Mouse (Mus musculus) megakaryocyte-erythroid progenitor cell, adult 5 weeks (primary cell): ENCODE measurements around the gene Usp12. TPM values are rescaled to one million over a fixed set of nuclear protein-coding genes. Genes with fewer than 3 reads are reported as not detected.

Source experiments
- polyA plus RNA-seq: library from polyadenylated mRNA; stranded (reverse); fragments of >175 nt; gene quantifications from 2 replicates; pipeline ENCODE4 v1.2.3, GENCODE M21; 2012

The Usp12 gene
- 7.9 and 8.3 TPM in 2 replicates for polyA plus RNA-seq

DNA sequence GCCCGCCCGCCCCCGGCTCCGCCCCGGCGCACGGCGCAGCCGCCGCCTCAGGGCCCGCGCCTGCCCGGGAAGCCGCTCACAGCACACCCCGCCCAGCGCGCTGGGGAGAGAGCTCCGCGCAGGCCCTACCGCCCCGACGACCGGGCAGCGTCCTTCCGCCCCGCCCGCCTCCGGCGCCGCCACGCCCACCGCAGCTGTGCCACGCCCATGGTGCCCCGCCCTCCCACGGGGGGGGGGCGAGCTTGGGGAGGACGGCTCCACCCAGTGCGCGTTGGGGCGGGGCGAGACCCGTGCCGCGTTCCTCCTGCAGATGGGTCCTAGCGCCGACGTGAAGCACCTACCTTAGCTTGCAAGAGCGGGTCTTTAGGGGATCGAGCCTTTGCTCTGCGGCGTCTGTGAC is at the start of gene Usp12:
Gene Usp12, minus strand, starts transcription at position 154 of the 400 bp plus-strand sequence.

DNA sequence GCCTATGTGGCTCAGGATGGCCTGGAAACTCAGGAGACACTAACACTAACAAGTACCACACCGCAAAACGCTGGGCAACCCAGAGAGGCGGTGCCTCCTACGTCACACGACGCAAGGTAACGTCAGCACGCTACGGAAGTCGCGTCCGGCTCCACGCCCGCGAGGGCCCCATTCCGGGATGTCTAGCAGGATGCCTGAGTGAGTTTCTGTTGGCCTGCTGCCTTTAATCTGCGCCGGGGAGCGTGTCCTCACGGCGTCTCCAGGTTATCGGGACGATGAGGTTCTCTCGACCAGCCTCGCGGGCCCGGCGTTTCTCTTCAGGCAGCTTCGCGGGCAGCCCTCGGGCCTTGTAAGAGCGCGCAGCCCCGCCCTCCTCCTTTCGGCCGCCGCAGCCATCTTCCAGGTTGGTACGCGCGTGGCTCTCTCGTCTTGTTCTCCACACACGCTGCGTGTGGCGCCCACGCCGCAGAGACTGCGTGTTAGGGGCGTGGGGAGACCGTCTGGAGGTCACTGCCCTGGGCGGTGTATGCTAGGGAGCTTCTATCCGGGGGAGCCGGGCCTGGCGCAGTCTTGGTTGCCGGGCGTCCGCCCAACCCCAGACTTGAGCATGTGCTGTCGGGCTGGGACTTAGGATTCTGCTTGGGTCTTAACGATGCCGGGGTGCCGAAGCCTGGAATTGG is 38.1 kb upstream of the Usp12 start, which contains the start of gene Rpl21:
Gene Rpl21, plus strand, starts transcription at position 122 of the 680 bp plus-strand sequence.

Other genes starting within 250 kb of the Usp12 start
- not detected in 2 replicates for gene Gm3415, start 238.9 kb downstream of the Usp12 start, polyA plus RNA-seq
- not detected in 2 replicates for gene Gpr12, start 209.8 kb downstream of the Usp12 start, polyA plus RNA-seq
- 318 and 398 TPM in 2 replicates for gene Rpl21, start 37.9 kb upstream of the Usp12 start, polyA plus RNA-seq
- gene Rasl11a, start 50.1 kb upstream of the Usp12 start, polyA plus RNA-seq, result 2.4 and 2.6 TPM in 2 replicates
- 125 and 137 TPM in 2 replicates for gene Gtf3a, start 153.7 kb upstream of the Usp12 start, polyA plus RNA-seq
- gene Mtif3, start 168.8 kb upstream of the Usp12 start, polyA plus RNA-seq, result 3.5 and 4.3 TPM in 2 replicates